17 mouse cellular contexts compared by ENCODE assay signal in genomic region chr14:38535181-38535580, GRCm38 (mm10).
"Had no signal": no experiment of that assay in that cellular context is flagged by ENCODE, and none has a peak within 500 bp of the region (broad histone marks: within the 10 kb centered on the region; RNA-seq: fewer than 3 reads in every experiment).

No protein-coding gene starts in this region.

- H3K9ac ChIP-seq: neural tube, embryonic 12.5 days; neural tube, embryonic 13.5 days; neural tube, embryonic 15.5 days; stomach, embryonic 15.5 days had no signal

- H3K4me1 ChIP-seq: neural tube, embryonic 12.5 days; neural tube, embryonic 13.5 days; neural tube, embryonic 15.5 days; stomach, embryonic 15.5 days had no signal

- H3K9me3 ChIP-seq: neural tube, embryonic 12.5 days; neural tube, embryonic 13.5 days; neural tube, embryonic 15.5 days; stomach, embryonic 15.5 days had no signal

- H3K27me3 ChIP-seq: neural tube, embryonic 12.5 days; neural tube, embryonic 13.5 days; neural tube, embryonic 15.5 days; stomach, embryonic 15.5 days had no signal

- H3K4me3 ChIP-seq: neural tube, embryonic 12.5 days; neural tube, embryonic 13.5 days; neural tube, embryonic 15.5 days; stomach, embryonic 15.5 days had no signal

- DNase-seq: retina, postnatal 1 day; right cerebral cortex, adult 18-20 months; right cerebral cortex, postnatal 14 days; right cerebral cortex, postnatal 25 days; right cerebral cortex, postnatal 4 days; spleen, adult 18-20 months; thymus, adult 18-20 months; thymus, adult 2 months; thymus, postnatal 14 days; thymus, postnatal 25 days; thymus, postnatal 36 days; thymus, postnatal 4 days had no signal

- H3K36me3 ChIP-seq: neural tube, embryonic 12.5 days; neural tube, embryonic 13.5 days; neural tube, embryonic 15.5 days; stomach, embryonic 15.5 days had no signal

- H3K27ac ChIP-seq: neural tube, embryonic 12.5 days; neural tube, embryonic 13.5 days; neural tube, embryonic 15.5 days; stomach, embryonic 15.5 days; stomach, postnatal 0 days had no signal
